Mouse (Mus musculus) midbrain, postnatal 0 days (tissue): Measurements from ENCODE around the gene Zdhhc20. TPM values are rescaled to one million over a fixed set of nuclear protein-coding genes. Genes with fewer than 3 reads are reported as not detected.

ENCODE experiments used
- ATAC-seq: fragments of 200-750 bp; cut with Nextera tagmentation; 2 replicates; pipeline ENCODE4 v1.8.0; 2017; ENCODE audit warnings: moderate number of reproducible peaks, mild to moderate bottlenecking, moderate TSS enrichment, moderate library complexity; ENCODE audit not compliant: low FRiP score
- DNase-seq: peaks from one replicate; pipeline ENCODE4 v3.0.0-alpha.2; 2015; ENCODE audit warnings: low spot score
- H3K27ac ChIP-seq: fragments of 300-500 bp; sonication (generic); 2 replicates; pipeline ENCODE4 v1.5.1; 2014; ENCODE audit warnings: low read depth, mild to moderate bottlenecking, low read length, mixed read lengths
- H3K27me3 ChIP-seq: fragments of 300-500 bp; sonication (generic); 2 replicates; pipeline ENCODE4 v1.6.1; 2014; ENCODE audit warnings: low read length, control low read depth, mixed read lengths; ENCODE audit not compliant: insufficient read depth
- H3K36me3 ChIP-seq: fragments of 300-500 bp; sonication (generic); 2 replicates; pipeline ENCODE4 v1.6.1; 2014; ENCODE audit warnings: low read length, control low read depth, mixed read lengths; ENCODE audit not compliant: insufficient read depth
- H3K4me1 ChIP-seq: fragments of 300-500 bp; sonication (generic); 2 replicates; pipeline ENCODE4 v1.6.1; 2014; ENCODE audit warnings: mild to moderate bottlenecking, control low read depth, antibody characterized with exemption, low read length, mixed read lengths; ENCODE audit not compliant: insufficient read depth
- H3K4me2 ChIP-seq: fragments of 300-500 bp; sonication (generic); 2 replicates; pipeline ENCODE4 v1.6.1; 2014; ENCODE audit warnings: low read depth, mild to moderate bottlenecking, low read length, mixed read lengths; ENCODE audit not compliant: poor library complexity, severe bottlenecking
- H3K4me3 ChIP-seq: fragments of 300-500 bp; sonication (generic); 2 replicates; pipeline ENCODE4 v1.5.1; 2014; ENCODE audit warnings: low read depth, mild to moderate bottlenecking, low read length, moderate library complexity
- H3K9ac ChIP-seq: fragments of 300-500 bp; sonication (generic); replicated peaks from 2 replicates; pipeline ENCODE4 v1.6.1; 2014; ENCODE audit warnings: mild to moderate bottlenecking, low read length, moderate library complexity, mixed read lengths; ENCODE audit not compliant: poor library complexity, severe bottlenecking
- H3K9me3 ChIP-seq: fragments of 300-500 bp; sonication (generic); 2 replicates; pipeline ENCODE4 v1.6.1; 2016; ENCODE audit warnings: low read length, control low read depth
- CTCF ChIP-seq: IDR thresholded peaks from 2 replicates; pipeline ENCODE4 v1.5.1; 2016; ENCODE audit warnings: antibody characterized with exemption, mild to moderate bottlenecking
- WGBS: fragments of 180-500 bp; shearing (Covaris S2); extraction: QIAGEN DNeasy Blood & Tissue Kit; methylation state at CpG from one replicate; pipeline ENCODE4 v1.1.7; 2014; 5-methylcytosine and 5-hydroxymethylcytosine counted together
- polyA plus RNA-seq: library from polyadenylated mRNA; unstranded; fragments of >200 nt; fragmentation: Nextera tagmentation; extraction: Ambion mirVana; gene quantifications from 2 replicates; pipeline ENCODE4 v1.2.1, GENCODE M21; 2015
- total RNA-seq: library from RNA; depleted of rRNA; stranded (reverse); fragments of >200 nt; gene quantifications from 2 replicates; pipeline ENCODE4 v1.2.3, GENCODE M21; 2014

Gene Zdhhc20
- total and polyA plus RNA-seq, 2 experiments from 2014 or later: 21.5 to 33.2 TPM

DNA sequence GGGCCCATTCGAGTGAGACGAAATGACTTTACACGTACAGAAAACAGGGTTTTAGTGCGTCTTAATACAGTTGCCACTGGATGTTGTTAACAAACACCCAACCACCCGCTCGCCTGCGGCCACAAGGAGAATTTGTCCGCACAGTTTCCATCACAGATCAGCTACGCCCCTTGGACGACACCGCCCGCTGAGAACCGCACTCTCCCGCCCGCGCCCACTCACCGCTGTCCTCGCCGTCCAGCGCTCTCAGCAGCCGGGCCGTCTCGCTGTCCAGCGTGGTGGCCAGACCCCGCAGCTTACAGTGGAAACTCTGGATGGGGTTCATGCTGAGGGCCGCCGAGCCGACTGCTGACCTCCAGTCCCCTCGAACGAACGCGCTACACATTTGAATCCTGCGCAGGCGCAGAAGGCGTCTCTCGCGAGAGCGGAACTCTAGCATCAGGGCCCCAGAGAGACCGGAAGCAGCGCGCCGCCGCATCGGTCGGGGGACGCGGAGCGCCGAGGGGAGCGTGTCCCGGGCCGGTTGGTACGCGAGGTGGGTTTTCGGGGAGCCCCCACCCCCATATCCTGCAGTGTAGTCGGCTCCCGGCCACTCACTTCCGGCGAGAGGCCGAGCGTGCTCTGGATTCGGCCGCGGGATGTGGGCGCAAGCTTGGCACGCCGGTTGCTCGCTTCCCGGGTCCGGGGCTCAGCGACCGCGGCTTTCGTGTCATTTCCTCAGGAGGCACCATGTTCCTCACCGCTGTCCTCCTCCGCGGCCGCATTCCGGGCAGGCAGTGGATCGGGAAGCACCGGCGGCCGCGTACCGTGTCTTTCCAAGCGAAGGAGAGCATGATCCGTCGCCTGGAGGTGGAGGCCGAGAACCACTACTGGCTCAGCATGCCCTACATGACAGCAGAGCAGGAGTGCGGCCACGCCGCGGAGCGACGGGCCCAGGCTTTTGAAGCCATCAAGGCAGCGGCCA, 64.0 kb downstream of the Zdhhc20 start, which contains the start of the genes Ska3 and Mrpl57:
Gene Ska3 (minus strand): TSS at position 398 of the 964 bp plus-strand sequence.
Gene Mrpl57 (plus strand): TSS at position 447 of the 964 bp plus-strand sequence.
- under 1% methylated on average over 96 of the region's 96 CpGs for WGBS
- TF ChIP-seq CTCF: no peak
- Histone ChIP-seq H3K4me2 (peak within 1 kb of the TSS; percentile 76), H3K4me1 (peaks cover 5% of the 10 kb centered on the region; the same call in 1 of the 2 replicates), H3K4me3 (peak within 1 kb of the TSS; percentile 76), H3K36me3 (no peaks in the 10 kb centered on the region), H3K9ac (peak within 1 kb of the TSS; percentile 78), H3K27me3 (no peaks in the 10 kb centered on the region), H3K27ac (peak within 1 kb of the TSS; percentile 96), H3K9me3 (no peaks in the 10 kb centered on the region)
- DNase-seq: peak; percentile 95
- ATAC-seq: peak; percentile 95

DNA sequence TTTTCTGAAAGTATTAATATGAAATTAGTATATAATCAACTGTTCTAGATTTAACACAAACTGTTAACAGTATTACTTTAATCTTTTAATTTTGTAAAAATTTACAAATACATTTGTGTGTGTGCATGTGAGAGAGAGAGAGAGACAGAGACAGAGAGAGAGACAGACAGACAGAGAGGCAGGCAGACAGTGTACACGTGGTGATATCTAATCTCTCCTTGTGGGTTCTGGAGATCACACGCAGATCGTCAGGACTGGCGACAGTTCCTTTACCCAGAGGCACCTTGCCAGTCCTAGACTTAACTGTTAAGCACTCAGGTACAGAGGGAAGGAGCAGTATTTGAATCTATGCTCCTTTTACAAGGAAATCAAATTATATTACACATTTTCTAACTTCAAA, 69.2 kb downstream of the Zdhhc20 start:
- H3K4me1 ChIP-seq: no peaks in the 10 kb centered on the region
- DNase-seq (no peak), ATAC-seq (no peak)
- H3K9ac ChIP-seq: no peak overlapping the region
- TF ChIP-seq CTCF: no peak
- H3K27ac ChIP-seq: no peak overlapping the region
- H3K4me3 ChIP-seq: no peak overlapping the region
- 95% methylated on average over 4 of the region's 4 CpGs for WGBS
- H3K36me3 ChIP-seq: no peaks in the 10 kb centered on the region
- H3K9me3 ChIP-seq: no peaks in the 10 kb centered on the region
- H3K27me3 ChIP-seq: no peaks in the 10 kb centered on the region
- H3K4me2 ChIP-seq: no peak overlapping the region

DNA sequence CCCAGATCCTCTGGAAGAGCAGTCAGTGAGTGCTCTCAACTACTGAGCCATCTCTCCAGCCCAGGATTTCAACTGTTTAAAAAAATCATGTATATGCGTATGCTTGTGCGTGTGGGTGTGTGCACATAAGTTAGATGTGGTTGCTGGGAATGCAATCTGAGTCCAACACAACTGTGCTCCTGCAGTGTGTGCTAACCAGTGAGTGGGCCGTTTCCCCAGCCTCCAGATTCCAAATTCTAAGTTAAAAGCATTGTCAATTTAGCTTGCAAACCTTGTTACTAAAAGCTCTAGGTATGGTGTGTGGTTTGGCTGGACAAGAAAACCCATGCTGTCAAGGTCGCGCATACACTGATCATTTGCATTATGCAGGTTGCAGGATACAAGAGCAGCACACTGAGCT, 78.2 kb downstream of the Zdhhc20 start:
- ATAC-seq (no peak), DNase-seq (no peak)
- no peak overlapping the region for H3K4me3 ChIP-seq
- no peak overlapping the region for H3K27ac ChIP-seq
- TF ChIP-seq CTCF: no peak
- 96% methylated on average over 5 of the region's 5 CpGs for WGBS
- peaks cover 9% of the 10 kb centered on the region; the same call in 1 of the 2 replicates for H3K36me3 ChIP-seq
- no peak overlapping the region for H3K9ac ChIP-seq
- H3K4me2 ChIP-seq: no peak overlapping the region
- H3K27me3 ChIP-seq: no peaks in the 10 kb centered on the region
- no peaks in the 10 kb centered on the region for H3K4me1 ChIP-seq
- H3K9me3 ChIP-seq: no peaks in the 10 kb centered on the region

DNA sequence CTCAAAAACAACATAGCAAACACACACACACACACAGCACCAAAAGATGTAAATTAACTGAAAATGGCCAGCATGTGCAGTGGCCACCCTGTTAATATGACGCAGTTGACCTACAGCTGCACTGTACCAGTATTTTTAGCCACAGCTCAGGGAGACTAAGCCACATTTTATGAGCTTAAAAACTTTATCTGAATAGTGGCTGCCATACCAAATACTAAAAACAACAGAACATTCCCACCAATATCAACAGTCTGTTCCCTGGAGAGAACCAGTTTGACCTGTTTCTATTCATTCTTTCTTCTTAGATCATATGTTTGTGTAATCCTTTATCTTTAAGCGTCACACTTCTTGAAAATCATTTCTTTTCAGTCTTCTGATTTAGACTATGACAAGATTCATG, 79.2 kb downstream of the Zdhhc20 start:
- DNase-seq (no peak), ATAC-seq (no peak)
- no peak for TF ChIP-seq CTCF
- no peak overlapping the region for H3K4me2 ChIP-seq
- no peaks in the 10 kb centered on the region for H3K4me1 ChIP-seq
- WGBS: 98% methylated on average over 2 of the region's 2 CpGs
- H3K9ac ChIP-seq: no peak overlapping the region
- H3K27ac ChIP-seq: no peak overlapping the region
- H3K4me3 ChIP-seq: no peak overlapping the region
- peaks cover 12% of the 10 kb centered on the region; the same call in 1 of the 2 replicates for H3K36me3 ChIP-seq
- H3K9me3 ChIP-seq: no peaks in the 10 kb centered on the region
- H3K27me3 ChIP-seq: no peaks in the 10 kb centered on the region

DNA sequence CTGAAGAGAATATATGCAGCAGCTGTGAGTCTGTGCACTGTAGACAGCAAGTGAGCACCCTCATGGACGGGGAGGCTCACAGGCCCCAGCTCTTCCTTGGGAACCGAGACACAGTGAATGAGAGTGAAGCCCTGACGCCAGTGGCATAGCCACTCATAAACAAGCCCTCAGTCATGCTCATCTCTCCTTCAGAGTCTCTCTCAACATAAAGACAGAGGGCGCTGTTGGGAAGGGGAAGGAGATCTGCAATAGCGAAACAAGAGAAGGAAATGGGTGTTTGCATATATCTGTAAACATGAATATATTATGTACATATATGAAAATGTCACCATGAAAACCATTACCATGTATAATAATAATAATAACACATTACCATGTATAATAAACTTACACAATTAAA, 81.5 kb downstream of the Zdhhc20 start:
- H3K9ac ChIP-seq: no peak overlapping the region
- ATAC-seq: no peak
- no peak for DNase-seq
- no peak overlapping the region for H3K27ac ChIP-seq
- WGBS: 72% methylated on average over 5 of the region's 5 CpGs
- no peak overlapping the region for H3K4me2 ChIP-seq
- TF ChIP-seq CTCF: peak; percentile 69
- no peaks in the 10 kb centered on the region for H3K9me3 ChIP-seq
- H3K4me1 ChIP-seq: no peaks in the 10 kb centered on the region
- peaks cover 25% of the 10 kb centered on the region; the same call in 1 of the 2 replicates for H3K36me3 ChIP-seq
- no peaks in the 10 kb centered on the region for H3K27me3 ChIP-seq
- no peak overlapping the region for H3K4me3 ChIP-seq

DNA sequence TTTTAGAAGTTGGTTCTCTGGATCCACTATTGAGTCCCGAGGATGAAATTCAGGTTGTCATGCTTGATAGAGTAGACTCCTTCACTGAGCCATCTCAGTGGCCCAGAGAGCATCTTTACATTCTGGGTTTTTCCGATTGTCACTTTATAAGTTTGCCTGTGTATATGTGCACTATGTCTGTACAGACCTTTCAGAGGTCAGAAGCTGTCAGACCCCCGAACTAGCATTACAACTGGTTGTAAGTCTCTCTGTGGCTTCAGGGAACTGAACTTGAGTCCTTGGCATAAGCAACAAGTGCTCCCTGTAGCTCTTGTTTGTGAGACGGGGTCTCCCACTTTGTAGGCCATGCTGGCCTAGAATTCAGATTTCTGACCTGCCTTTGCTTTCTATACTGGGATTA, 86.3 kb downstream of the Zdhhc20 start:
- Histone ChIP-seq H3K4me2 (no peak overlapping the region), H3K4me3 (no peak overlapping the region), H3K9me3 (no peaks in the 10 kb centered on the region), H3K27me3 (no peaks in the 10 kb centered on the region), H3K9ac (no peak overlapping the region), H3K27ac (no peak overlapping the region), H3K4me1 (peaks cover 10% of the 10 kb centered on the region), H3K36me3 (peaks cover 33% of the 10 kb centered on the region; the same call in 1 of the 2 replicates)
- ATAC-seq: no peak
- WGBS: 87% methylated on average over 4 of the region's 4 CpGs
- DNase-seq: no peak
- no peak for TF ChIP-seq CTCF
